Mouse (Mus musculus) gastrocnemius, postnatal 4 days (tissue): Measurements from ENCODE around the gene Ccdc91. TPM values are rescaled to one million over a fixed set of nuclear protein-coding genes. Genes with fewer than 3 reads are reported as not detected.

ENCODE experiments used
- DNase-seq, 2 experiments: peaks; one replicate each; pipeline ENCODE4 v3.0.0; 2021 to 2022; ENCODE audit warnings: low spot score in 2 of 2, mixed read lengths in 2 of 2
- total RNA-seq, 2 experiments: library from RNA; stranded (reverse); gene quantifications; 2 replicates each; pipeline ENCODE4 v1.2.3; 2021

Ccdc91 gene
- total RNA-seq, 2 experiments from 2014 or later, result 36.1 to 37.2 TPM

DNA sequence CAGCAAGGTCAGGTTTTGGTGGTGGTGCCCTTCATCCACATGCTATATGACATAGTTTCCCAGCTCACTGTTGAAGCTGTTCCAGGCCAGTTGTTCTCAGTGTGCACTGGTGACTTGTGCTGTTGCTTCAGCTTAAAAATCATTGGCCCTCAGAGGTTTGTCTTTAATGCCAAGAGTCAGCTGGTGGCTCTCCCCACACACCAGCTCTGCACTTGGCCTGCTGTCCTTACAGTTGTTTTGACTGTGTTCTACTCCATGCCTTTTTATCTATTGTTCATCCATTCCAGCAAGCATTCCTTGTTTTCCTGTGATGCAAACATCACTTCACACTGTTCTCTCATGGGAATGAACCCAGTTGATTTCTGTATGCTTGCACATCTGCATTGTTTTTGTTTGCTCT, 84.8 kb downstream of the Ccdc91 start:
- DNase-seq, result no peak

DNA sequence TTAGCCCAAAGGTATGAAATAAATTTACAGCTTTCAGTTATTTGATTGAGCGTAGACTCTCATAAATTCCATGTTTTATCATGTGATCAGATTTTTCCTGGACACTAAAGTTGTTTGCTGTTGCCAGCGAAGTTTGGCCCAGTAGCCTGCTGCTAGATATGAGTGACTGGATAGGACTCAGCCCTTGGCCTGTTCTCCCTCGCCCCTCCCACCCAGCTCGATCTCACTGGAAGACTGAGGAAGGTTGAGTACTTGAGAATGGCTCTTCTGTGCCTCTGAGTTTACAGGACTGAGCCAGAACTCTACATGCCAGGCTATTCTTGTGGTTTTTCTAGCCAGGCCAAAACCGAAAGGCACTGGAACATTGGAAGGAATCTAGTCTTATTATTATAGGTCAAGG, 93.6 kb downstream of the Ccdc91 start:
- DNase-seq, result peak; percentile 27 to 47

DNA sequence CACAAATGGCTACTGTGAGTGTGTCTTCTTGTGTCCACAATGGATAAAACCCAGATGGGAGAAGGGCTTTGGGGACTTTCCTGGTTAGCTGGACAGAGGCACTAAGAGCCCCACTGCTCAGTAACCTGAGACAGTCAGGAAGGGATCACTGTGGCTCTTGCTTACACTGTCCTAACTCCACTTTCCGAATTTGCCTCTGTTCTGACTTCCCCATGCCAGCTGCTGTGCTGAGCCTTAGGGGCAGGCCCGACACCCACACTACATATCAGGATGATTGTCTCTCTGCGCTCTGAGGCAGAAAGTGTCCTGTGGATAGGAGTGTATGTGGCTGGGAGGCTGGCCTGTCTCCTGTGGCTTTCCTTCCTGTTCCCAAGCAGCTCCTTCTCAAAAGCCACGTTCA, 97.5 kb downstream of the Ccdc91 start:
- DNase-seq, result no peak

GRCm38 (mm10) chr6:147574454-147575182, 99.0 kb downstream of the Ccdc91 start:
- DNase-seq, result no peak

DNA sequence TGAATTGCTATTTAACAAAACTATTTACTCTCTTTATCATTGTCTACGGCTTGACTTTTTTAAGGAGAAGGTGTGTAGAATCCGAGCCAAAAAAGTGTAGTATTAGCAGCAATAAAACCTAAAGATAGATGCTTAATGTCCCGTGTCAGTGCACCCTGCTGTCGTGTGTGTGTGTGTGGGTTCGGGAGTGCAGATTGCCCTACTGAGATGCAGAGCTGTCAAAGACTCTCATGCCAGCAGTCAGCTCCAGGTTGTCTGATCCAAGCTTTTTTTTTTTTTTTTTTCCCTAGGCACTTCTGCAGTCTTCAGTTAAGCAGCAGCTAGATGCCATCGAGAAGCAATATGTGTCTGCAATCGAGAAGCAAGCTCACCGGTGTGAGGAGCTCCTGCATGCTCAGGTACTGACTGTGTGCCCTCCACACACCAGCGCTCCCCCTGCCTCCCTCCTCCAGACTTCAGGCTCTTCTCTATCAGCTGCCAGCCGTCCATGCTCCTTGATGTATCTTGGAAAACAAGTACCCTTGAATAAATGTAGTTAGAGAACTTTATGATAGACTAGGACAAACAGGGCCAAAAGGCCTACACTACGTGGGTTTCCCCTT, 99.7 kb downstream of the Ccdc91 start:
- no peak for DNase-seq

DNA sequence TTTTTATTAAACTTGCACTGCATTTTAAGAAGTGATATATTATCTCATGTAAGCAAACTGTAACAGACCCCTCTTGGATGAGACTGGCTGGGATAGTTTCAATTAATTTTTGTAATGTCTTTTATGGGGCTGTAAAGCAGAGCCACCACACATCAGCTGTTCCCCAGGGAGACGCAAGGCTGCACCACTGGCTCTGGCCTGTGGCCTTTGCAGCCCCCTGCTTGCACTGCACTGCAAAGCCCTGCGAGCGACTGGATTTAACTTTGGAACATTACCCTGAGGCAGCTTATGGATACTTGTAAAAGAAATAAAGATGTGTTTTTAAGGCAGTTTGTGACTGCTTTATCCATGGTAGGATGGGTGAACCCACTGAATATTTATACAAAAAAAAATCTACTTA, 112.0 kb downstream of the Ccdc91 start:
- DNase-seq, result no peak

DNA sequence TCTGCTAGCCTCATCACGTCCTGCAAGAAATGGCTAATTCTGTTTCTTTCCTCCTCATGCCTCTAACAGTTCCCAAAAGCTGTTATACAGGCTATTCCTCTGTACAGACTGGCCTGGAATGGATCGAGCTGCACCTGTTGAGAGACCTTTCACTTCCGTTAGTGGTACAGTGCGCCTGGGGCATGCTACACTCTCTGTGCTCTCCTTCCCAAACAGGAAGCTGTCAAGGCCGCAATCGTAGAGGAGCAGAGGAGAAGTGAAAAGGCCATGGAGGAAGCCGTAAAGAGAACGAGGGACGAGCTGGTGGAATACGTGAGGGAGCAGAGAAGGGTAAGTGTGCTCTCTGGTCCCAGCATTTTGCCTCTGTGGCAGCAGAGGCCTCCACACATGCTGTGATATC, 131.0 kb downstream of the Ccdc91 start:
- DNase-seq, result no peak

GRCm38 (mm10) chr6:147607613-147608012, 132.0 kb downstream of the Ccdc91 start:
- no peak for DNase-seq

GRCm38 (mm10) chr6:147615306-147615705, 139.7 kb downstream of the Ccdc91 start:
- DNase-seq, result no peak

- DNase-seq, result no peak
Observed at GRCm38 (mm10) chr6:147623142-147623541, 147.5 kb downstream of the Ccdc91 start.

- DNase-seq, result no peak
Observed at GRCm38 (mm10) chr6:147636464-147636863, 160.8 kb downstream of the Ccdc91 start.

DNA sequence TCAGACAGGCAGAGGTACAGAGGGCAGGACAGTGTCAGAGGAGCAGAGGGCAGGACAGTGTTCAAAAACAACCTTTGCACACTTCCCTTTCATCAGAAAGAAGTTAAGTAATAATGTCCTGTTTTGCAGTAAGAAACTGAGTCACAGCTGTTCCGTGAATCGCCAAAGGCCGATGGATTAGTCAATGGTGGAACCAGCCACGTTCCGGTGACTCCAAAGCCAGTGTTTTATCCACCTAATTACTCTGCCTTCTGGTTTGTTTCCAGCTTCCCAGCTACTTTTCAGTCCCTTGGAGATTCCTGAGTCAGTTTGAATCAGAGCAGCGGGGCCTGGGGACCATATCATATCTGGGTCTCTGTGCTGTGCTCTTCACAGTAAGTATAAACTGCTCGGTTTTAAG, 168.2 kb downstream of the Ccdc91 start:
- no peak for DNase-seq

GRCm38 (mm10) chr6:147644391-147644790, 168.8 kb downstream of the Ccdc91 start:
- no peak for DNase-seq

- DNase-seq, result no peak
Observed at GRCm38 (mm10) chr6:147646401-147646968, 170.9 kb downstream of the Ccdc91 start.

- no peak for DNase-seq
Observed at GRCm38 (mm10) chr6:147658025-147658424, 182.4 kb downstream of the Ccdc91 start.

- DNase-seq, result no peak
Observed at GRCm38 (mm10) chr6:147660718-147661117, 185.1 kb downstream of the Ccdc91 start.

DNA sequence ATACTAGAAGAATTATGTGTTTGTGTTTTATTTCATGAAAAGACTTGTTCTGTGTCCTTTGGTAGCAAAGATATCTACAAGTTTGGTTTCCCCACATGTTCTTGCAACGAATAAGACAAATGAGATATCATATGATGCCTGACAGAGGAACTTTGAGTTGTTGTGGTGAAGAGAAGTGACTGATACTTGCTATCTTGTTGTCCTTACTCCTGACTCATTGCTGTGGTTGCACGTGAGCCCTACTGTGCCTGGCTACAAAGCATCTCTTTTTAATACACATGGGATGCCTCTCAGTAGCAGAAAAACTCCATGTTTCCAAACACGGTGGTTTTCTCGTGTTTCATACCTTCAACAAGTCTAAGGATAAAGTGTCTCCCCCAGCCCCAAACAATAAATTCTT, 186.2 kb downstream of the Ccdc91 start:
- DNase-seq, result no peak

GRCm38 (mm10) chr6:147662610-147663009, 187.0 kb downstream of the Ccdc91 start:
- DNase-seq, result no peak

- DNase-seq, result peak in 1 of 2 experiments; percentile 38
Observed at GRCm38 (mm10) chr6:147664339-147664738, 188.7 kb downstream of the Ccdc91 start.

DNA sequence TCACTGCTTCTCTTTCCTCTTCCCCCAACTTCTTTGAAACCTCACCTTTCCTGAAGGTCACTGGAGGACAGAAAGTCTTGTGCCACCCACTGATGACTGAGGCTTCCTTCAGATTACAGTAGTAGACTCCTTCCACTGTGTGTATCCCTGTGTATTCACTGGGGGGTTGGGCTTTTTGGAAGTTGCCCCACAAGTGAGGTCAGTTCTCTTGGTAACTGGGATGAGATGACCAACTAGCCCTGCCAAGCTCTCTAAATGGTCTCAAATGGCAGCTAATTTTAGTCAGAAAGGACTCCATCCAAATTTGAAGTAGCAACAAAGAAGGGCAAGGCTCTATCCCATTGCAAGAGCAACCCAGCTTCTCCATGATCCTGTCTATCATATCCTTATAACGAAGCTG, 195.7 kb downstream of the Ccdc91 start:
- no peak for DNase-seq

DNA sequence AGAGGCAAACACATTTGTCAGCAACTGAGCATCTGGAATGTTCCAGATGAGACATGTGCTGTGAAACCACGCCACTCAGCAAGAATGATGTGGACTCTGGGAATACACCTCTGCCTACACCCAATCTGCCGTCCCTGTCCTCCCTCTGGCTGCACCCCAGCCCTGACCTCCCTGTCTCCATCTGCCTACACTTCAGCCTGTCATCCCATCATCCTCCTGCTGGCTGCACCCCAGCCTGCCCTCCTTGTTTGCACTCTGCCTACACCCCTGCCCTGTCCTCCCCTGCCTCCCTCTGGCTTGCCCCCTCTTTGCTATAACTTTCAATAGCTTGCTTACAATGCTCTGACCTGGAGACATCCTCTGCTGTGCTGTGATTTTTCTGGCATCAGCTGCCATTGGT, 196.9 kb downstream of the Ccdc91 start:
- no peak for DNase-seq

DNA sequence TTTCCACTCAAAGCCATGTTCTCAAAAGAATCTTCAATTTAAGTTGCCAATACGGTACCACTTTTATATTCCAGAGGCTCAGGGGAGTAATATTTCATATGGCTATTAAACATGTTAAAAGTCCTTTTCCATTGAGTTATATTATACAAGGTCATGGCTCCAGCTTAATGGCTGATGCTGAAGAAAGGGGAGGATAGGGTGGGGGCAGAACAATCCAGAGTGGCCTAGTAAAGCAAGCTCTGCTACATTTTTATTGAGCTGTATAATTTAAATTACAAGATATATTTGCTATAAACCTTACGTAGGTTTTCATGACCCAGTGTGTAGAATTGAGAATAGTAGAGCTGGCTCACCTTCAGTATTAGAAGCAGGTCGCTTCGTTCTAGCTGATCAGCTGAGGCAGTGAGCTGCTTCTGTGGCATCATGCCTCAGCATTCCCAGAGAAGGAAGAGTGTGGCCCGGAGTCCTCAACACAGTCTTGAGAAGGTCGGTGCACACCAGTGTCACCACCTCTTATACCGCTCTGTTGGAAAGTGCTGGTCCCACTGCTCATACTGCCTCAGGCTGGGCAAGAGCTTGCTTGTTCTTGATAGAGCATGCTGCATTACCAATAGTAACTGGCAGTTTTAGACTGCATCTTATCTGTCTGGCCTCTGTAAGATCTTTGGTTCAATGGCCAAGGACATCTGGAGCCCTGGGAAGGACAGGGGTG, 199.6 kb downstream of the Ccdc91 start:
- DNase-seq, result no peak
